Mouse (Mus musculus): ENCODE results near the gene Tubgcp5. TPM values are rescaled to one million over a fixed set of nuclear protein-coding genes. Genes with fewer than 3 reads are reported as not detected.

Gene Tubgcp5
- total and polyA plus RNA-seq, 3 experiments = 13.7 to 14.9 TPM; not detected in 1

- no peak for TF ChIP-seq ZKSCAN1 (IDR thresholded peaks at IDR 0.05; ENCODE audit: low read depth, low read length)
- TF ChIP-seq MAZ (IDR thresholded peaks at IDR 0.05; ENCODE audit: low read depth, low read length) = peak; percentile 66; the same call in 1 of the 2 replicates
- 0 out of 6 replicates have a peak, but pooled peaks of 1 of the 3 experiments have one; percentile 3 for TF ChIP-seq CTCF (IDR thresholded peaks at IDR 0.05 in 2 of 3, conservative IDR thresholded peaks at IDR 0.05 in 1 of 3; ENCODE audit: control insufficient read depth in 1 of 3, insufficient read depth in 1 of 3, low read depth in 2 of 3, low read length in 3 of 3, poor library complexity in 1 of 3, severe bottlenecking in 1 of 3)
- TF ChIP-seq POLR2A (IDR thresholded peaks at IDR 0.05; ENCODE audit: control insufficient read depth in 1 of 2, insufficient read depth in 1 of 2, low read depth in 1 of 2, low read length in 2 of 2, poor library complexity in 1 of 2) = peak; percentile 64 to 72
- peak; percentile 61 for TF ChIP-seq HCFC1 (IDR thresholded peaks at IDR 0.05; ENCODE audit: low read depth, low read length)
- TF ChIP-seq KAT2A (conservative IDR thresholded peaks at IDR 0.05; ENCODE audit: low read depth, low read length) = no peak; the same call in 1 of the 2 replicates
Observed at GRCm38 (mm10) chr7:55841977-55842503, 48.1 kb downstream of the Tubgcp5 start (continued).

DNA sequence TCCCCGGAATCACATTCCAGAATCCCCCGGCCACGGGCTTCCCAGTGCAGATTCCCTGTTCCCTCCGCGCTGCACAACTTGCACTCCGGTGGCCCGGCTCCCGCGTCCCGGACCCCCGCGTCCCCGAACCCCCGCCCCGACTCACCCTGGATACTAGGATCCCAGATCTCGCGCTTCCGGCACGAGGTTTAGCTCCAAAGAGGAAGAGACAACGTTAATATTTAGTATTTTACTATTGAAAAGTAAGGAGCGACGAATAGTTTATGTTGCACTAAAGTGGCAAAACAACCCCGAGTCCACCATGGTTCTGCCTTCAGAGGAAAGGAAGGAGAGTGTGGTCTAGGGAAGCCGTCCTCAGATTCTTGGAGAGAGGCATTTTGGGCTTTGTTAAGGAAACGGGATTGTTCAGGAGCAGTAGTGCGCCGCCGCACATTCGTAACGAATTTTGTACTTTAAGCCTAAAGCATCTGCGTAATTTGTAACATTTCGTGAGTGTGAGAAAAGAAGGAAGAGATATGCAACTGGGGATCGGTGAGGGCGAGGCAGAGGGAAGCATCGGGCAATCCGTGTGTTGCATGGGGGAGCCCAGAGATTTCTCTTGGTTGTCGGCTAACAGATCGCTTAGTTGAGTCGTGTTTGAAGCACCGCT is 48.7 kb downstream of the Tubgcp5 start:
- peak; percentile 59 for DNase-seq (ENCODE audit: low read depth, low spot score)
- no peaks in the 10 kb centered on the region for H3K27me3 ChIP-seq (ENCODE audit: control insufficient read depth in 1 of 2, insufficient read depth in 2 of 2, low read length in 2 of 2)
- H3K36me3 ChIP-seq (ENCODE audit: control insufficient read depth in 1 of 2, insufficient read depth in 2 of 2, low read length in 2 of 2) = peaks cover 0 to 9% of the 10 kb centered on the region in 2 experiments; a peak in 2 of 4 replicates
- peak overlapping the region; percentile 65 to 89 for H3K4me3 ChIP-seq (ENCODE audit: control insufficient read depth in 1 of 2, insufficient read depth in 1 of 2, low read depth in 2 of 2, low read length in 2 of 2)
- H3K9ac ChIP-seq (ENCODE audit: control insufficient read depth, low read depth, low read length, poor library complexity, severe bottlenecking) = peak overlapping the region; percentile 91
- H3K9me3 ChIP-seq (replicated peaks; ENCODE audit: insufficient read depth, low read length) = no peaks in the 10 kb centered on the region
- H3K79me2 ChIP-seq (ENCODE audit: control insufficient read depth, insufficient read depth, low read length, poor library complexity) = peaks cover 9% of the 10 kb centered on the region
- peak overlapping the region; percentile 45 for H3K27ac ChIP-seq (ENCODE audit: control insufficient read depth, low read depth, low read length)
- TF ChIP-seq UBTF (IDR thresholded peaks at IDR 0.05; ENCODE audit: borderline replicate concordance, insufficient read depth, low read depth, low read length) (0 out of 2 replicates have a peak, but pooled peaks have one; percentile 3), MYC (IDR thresholded peaks at IDR 0.05; ENCODE audit: low read depth, low read length) (no peak), SIN3A (IDR thresholded peaks at IDR 0.05; ENCODE audit: low read length) (peak; percentile 52), POLR2A (IDR thresholded peaks at IDR 0.05; ENCODE audit: control insufficient read depth in 1 of 2, insufficient read depth in 1 of 2, low read depth in 1 of 2, low read length in 2 of 2, poor library complexity in 1 of 2) (no peak), ZNF384 (IDR thresholded peaks at IDR 0.05; ENCODE audit: low read depth, low read length) (no peak)
- peaks cover 3 to 9% of the 10 kb centered on the region in 2 experiments; a peak in 2 of 4 replicates for H3K4me1 ChIP-seq (ENCODE audit: control insufficient read depth in 1 of 2, insufficient read depth in 2 of 2, low read length in 2 of 2)

DNA sequence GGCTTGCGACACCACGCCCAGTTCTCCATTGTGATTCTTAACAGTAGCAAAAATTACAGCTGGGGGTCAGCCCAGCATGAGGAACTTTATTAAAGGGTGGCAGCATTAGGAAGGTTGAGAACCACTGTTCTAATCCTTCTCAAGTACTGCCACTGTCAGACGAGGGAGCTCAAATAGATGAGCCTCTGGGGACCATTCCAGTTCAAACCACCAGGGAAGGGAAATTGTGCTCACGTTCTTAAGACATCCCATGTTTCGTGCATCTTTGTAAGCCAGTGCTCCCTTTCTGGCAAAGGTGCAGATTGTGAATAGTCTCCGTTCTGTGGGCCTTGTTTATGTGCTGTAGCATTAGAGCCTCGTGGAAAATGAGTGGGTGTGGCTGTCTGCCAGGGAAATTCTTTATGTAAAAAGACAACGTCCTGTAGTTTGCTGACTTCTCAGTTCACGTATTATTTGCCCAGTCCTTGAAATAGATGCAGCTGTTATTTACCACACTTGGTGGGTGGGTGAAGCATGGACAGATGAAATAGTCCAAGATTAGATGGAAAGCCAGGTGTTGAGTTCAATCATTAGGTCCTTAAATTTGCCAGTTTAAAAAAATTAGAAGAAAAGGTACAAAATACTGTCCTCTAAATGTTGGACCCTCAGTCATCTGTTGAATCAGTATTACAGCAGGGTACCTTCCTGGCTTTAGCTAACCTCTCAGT is 52.8 kb downstream of the Tubgcp5 start:
- Histone ChIP-seq H3K36me3 (ENCODE audit: control insufficient read depth in 1 of 2, insufficient read depth in 2 of 2, low read length in 2 of 2) (peaks cover 0 to 6% of the 10 kb centered on the region in 2 experiments; a peak in 2 of 4 replicates), H3K27ac (ENCODE audit: control insufficient read depth, low read depth, low read length) (no peak overlapping the region), H3K9me3 (replicated peaks; ENCODE audit: insufficient read depth, low read length) (no peaks in the 10 kb centered on the region), H3K9ac (ENCODE audit: control insufficient read depth, low read depth, low read length, poor library complexity, severe bottlenecking) (no peak overlapping the region), H3K4me3 (ENCODE audit: control insufficient read depth in 1 of 2, insufficient read depth in 1 of 2, low read depth in 2 of 2, low read length in 2 of 2) (no peak overlapping the region), H3K27me3 (ENCODE audit: control insufficient read depth in 1 of 2, insufficient read depth in 2 of 2, low read length in 2 of 2) (no peaks in the 10 kb centered on the region), H3K4me1 (ENCODE audit: control insufficient read depth in 1 of 2, insufficient read depth in 2 of 2, low read length in 2 of 2) (peaks cover 3 to 4% of the 10 kb centered on the region in 2 experiments; a peak in 2 of 4 replicates), H3K79me2 (ENCODE audit: control insufficient read depth, insufficient read depth, low read length, poor library complexity) (peaks cover 10% of the 10 kb centered on the region)
- TF ChIP-seq MXI1 (IDR thresholded peaks at IDR 0.05; ENCODE audit: low read depth, low read length) (no peak), CTCF (IDR thresholded peaks at IDR 0.05 in 2 of 3, conservative IDR thresholded peaks at IDR 0.05 in 1 of 3; ENCODE audit: control insufficient read depth in 1 of 3, insufficient read depth in 1 of 3, low read depth in 2 of 3, low read length in 3 of 3, poor library complexity in 1 of 3, severe bottlenecking in 1 of 3) (no peak), E2F4 (IDR thresholded peaks at IDR 0.05; ENCODE audit: borderline replicate concordance, low read depth, low read length) (no peak), MEF2A (IDR thresholded peaks at IDR 0.05; ENCODE audit: extremely low read depth, insufficient replicate concordance, low read depth, low read length, poor library complexity, severe bottlenecking) (no peak), ZNF384 (IDR thresholded peaks at IDR 0.05; ENCODE audit: low read depth, low read length) (no peak), POLR2A (IDR thresholded peaks at IDR 0.05; ENCODE audit: control insufficient read depth in 1 of 2, insufficient read depth in 1 of 2, low read depth in 1 of 2, low read length in 2 of 2, poor library complexity in 1 of 2) (no peak), POLR2AphosphoS5 (IDR thresholded peaks at IDR 0.05; ENCODE audit: borderline replicate concordance, low read depth, low read length) (no peak), USF1 (IDR thresholded peaks at IDR 0.05; ENCODE audit: low read depth, low read length) (no peak), EP300 (IDR thresholded peaks at IDR 0.05; ENCODE audit: low read depth in 1 of 2, low read length in 2 of 2) (no peak), MAFK (IDR thresholded peaks at IDR 0.05; ENCODE audit: borderline replicate concordance, low read depth, low read length) (no peak), TBP (IDR thresholded peaks at IDR 0.05; ENCODE audit: low read depth, low read length) (no peak), NRF1 (IDR thresholded peaks at IDR 0.05; ENCODE audit: insufficient read depth, low read depth, low read length, poor library complexity, severe bottlenecking) (no peak), ETS1 (IDR thresholded peaks at IDR 0.05; ENCODE audit: low read depth, low read length) (no peak)
- no peak for DNase-seq (ENCODE audit: low read depth, low spot score)
